Mouse (Mus musculus) hindbrain, embryonic 15.5 days (tissue): Measurements from ENCODE around the gene Acox2. TPM values are rescaled to one million over a fixed set of nuclear protein-coding genes. Genes with fewer than 3 reads are reported as not detected.
A peak's percentile ranks its signal among the peaks of the same experiment; 100 is the strongest.

ENCODE experiments used
- ATAC-seq: fragments of 200-750 bp; cut with Nextera tagmentation; 2 replicates; pipeline ENCODE4 v1.8.0; 2017; ENCODE audit warnings: low read depth, moderate number of reproducible peaks, moderate TSS enrichment; ENCODE audit not compliant: low FRiP score
- H3K27ac ChIP-seq: fragments of 300-500 bp; sonication (generic); replicated peaks from 2 replicates; pipeline ENCODE4 v1.5.1; 2015; ENCODE audit warnings: mild to moderate bottlenecking, inconsistent platforms
- H3K27me3 ChIP-seq: fragments of 300-500 bp; sonication (generic); 2 replicates; pipeline ENCODE4 v1.6.1; 2015; ENCODE audit warnings: control low read depth, inconsistent platforms
- H3K36me3 ChIP-seq: fragments of 300-500 bp; sonication (generic); 2 replicates; pipeline ENCODE4 v1.6.1; 2015; ENCODE audit warnings: control low read depth, inconsistent platforms
- H3K4me1 ChIP-seq: fragments of 300-500 bp; sonication (generic); replicated peaks from 2 replicates; pipeline ENCODE4 v1.6.1; 2015; ENCODE audit warnings: control low read depth, inconsistent platforms
- H3K4me2 ChIP-seq: fragments of 300-500 bp; sonication (generic); 2 replicates; pipeline ENCODE4 v1.6.1; 2015; ENCODE audit warnings: moderate library complexity, mild to moderate bottlenecking, inconsistent platforms
- H3K4me3 ChIP-seq: fragments of 300-500 bp; sonication (generic); 2 replicates; pipeline ENCODE4 v1.5.1; 2015; ENCODE audit warnings: mild to moderate bottlenecking, inconsistent platforms
- H3K9ac ChIP-seq: fragments of 300-500 bp; sonication (generic); 2 replicates; pipeline ENCODE4 v1.6.1; 2015; ENCODE audit warnings: inconsistent platforms
- H3K9me3 ChIP-seq: fragments of 300-500 bp; sonication (generic); 2 replicates; pipeline ENCODE4 v1.6.1; 2016; ENCODE audit warnings: control low read depth, inconsistent platforms
- WGBS: fragments of 180-500 bp; shearing (Covaris S2); methylation state at CpG from one replicate; pipeline ENCODE4 v1.1.7; 2015; 5-methylcytosine and 5-hydroxymethylcytosine counted together
- polyA plus RNA-seq: library from polyadenylated mRNA; unstranded; fragments of >200 nt; fragmentation: Nextera tagmentation; extraction: Ambion mirVana; gene quantifications from 2 replicates; pipeline ENCODE4 v1.2.1, GENCODE M21; 2015

Acox2 gene
- polyA plus RNA-seq, 1 experiment from 2014 or later, result 0.13 TPM

DNA sequence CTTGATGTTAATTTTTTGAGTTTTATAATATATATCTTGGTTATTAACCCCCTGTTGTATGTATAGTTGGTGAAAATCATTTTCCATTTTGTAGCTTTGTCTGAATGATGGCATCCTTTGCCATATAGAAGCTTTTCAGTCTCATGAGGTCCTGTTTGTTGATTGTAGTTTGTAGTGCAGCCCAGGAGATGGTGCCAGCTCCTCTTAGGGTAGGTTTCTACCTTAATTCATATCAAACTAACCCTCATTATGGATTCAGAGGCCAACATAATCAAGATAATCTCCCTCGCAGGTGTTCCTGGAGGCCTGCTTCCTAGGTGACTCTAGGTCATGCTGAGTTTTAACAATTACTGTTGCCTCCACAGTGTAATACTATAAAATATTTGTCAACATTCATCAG is 3.1 kb upstream of the Acox2 start:
- no peak overlapping the region for H3K27ac ChIP-seq
- H3K9ac ChIP-seq, result no peak overlapping the region
- no peaks in the 10 kb centered on the region for H3K27me3 ChIP-seq
- no peak overlapping the region for H3K4me3 ChIP-seq
- no peak for ATAC-seq
- no peak overlapping the region for H3K4me2 ChIP-seq
- 0 out of 2 replicates have a peak, but pooled peaks cover 3% of the 10 kb centered on the region for H3K9me3 ChIP-seq
- 53% methylated on average over 1 of the region's 1 CpGs for WGBS
- no peaks in the 10 kb centered on the region for H3K4me1 ChIP-seq
- H3K36me3 ChIP-seq, result no peaks in the 10 kb centered on the region

- H3K9ac ChIP-seq, result no peak overlapping the region
- 83% methylated on average over 5 of the region's 5 CpGs for WGBS
- no peak for ATAC-seq
- no peaks in the 10 kb centered on the region for H3K4me1 ChIP-seq
- no peak overlapping the region for H3K4me3 ChIP-seq
- H3K36me3 ChIP-seq, result no peaks in the 10 kb centered on the region
- no peak overlapping the region for H3K4me2 ChIP-seq
- H3K9me3 ChIP-seq, result no peaks in the 10 kb centered on the region
- no peaks in the 10 kb centered on the region for H3K27me3 ChIP-seq
- no peak overlapping the region for H3K27ac ChIP-seq
These were observed 1.1 kb upstream of the Acox2 start for GRCm38 (mm10) chr14:8260214-8260613.

- H3K27ac ChIP-seq, result no peak overlapping the region
- 76% methylated on average over 3 of the region's 3 CpGs for WGBS
These were observed 401 bp downstream of the Acox2 start for GRCm38 (mm10) chr14:8258752-8259151.

GRCm38 (mm10) chr14:8258335-8258627 is 872 bp downstream of the Acox2 start:
- ATAC-seq, result no peak
- Histone ChIP-seq H3K4me3 (no peak overlapping the region), H3K27me3 (no peaks in the 10 kb centered on the region), H3K9ac (no peak overlapping the region), H3K4me1 (no peaks in the 10 kb centered on the region), H3K27ac (no peak overlapping the region), H3K4me2 (no peak overlapping the region), H3K36me3 (no peaks in the 10 kb centered on the region), H3K9me3 (no peaks in the 10 kb centered on the region)
- 48% methylated on average over 3 of the region's 3 CpGs for WGBS

More at GRCm38 (mm10) chr14:8258752-8259151, 401 bp downstream of the Acox2 start:
- ATAC-seq, result no peak
- no peak overlapping the region for H3K4me3 ChIP-seq
- no peak overlapping the region for H3K4me2 ChIP-seq
- no peaks in the 10 kb centered on the region for H3K4me1 ChIP-seq
- no peak overlapping the region for H3K9ac ChIP-seq
- H3K27me3 ChIP-seq, result no peaks in the 10 kb centered on the region
- no peaks in the 10 kb centered on the region for H3K9me3 ChIP-seq
- no peaks in the 10 kb centered on the region for H3K36me3 ChIP-seq

GRCm38 (mm10) chr14:8257521-8258334 is 1.4 kb downstream of the Acox2 start:
- no peak for ATAC-seq
- no peak overlapping the region for H3K9ac ChIP-seq
- H3K4me2 ChIP-seq, result no peak overlapping the region
- H3K4me3 ChIP-seq, result no peak overlapping the region
- H3K4me1 ChIP-seq, result no peaks in the 10 kb centered on the region
- no peaks in the 10 kb centered on the region for H3K27me3 ChIP-seq
- 51% methylated on average over 7 of the region's 7 CpGs for WGBS
- no peak overlapping the region for H3K27ac ChIP-seq
- H3K9me3 ChIP-seq, result no peaks in the 10 kb centered on the region
- H3K36me3 ChIP-seq, result no peaks in the 10 kb centered on the region

DNA sequence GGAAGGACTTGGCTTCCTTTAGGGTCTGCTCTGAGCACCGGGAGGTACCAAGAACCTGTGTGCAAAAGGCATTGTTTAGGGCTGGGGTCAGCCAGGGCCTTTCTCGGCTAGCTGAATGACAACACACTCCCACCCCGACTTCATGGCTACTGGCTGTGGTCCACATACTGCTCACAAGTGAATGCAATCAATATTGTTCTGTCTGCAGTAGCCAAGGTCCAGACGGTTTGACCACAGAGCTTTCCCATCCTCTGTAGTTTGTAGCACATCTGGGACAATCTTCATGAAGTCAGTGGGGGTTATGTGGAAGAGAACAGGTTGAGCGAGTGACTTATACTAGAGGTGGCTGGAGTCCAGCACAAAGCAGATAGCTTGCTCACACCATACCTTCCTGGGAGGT is 2.3 kb downstream of the Acox2 start:
- Histone ChIP-seq H3K27me3 (no peaks in the 10 kb centered on the region), H3K27ac (no peak overlapping the region), H3K9me3 (no peaks in the 10 kb centered on the region), H3K4me2 (no peak overlapping the region), H3K4me3 (no peak overlapping the region), H3K36me3 (no peaks in the 10 kb centered on the region), H3K9ac (no peak overlapping the region), H3K4me1 (no peaks in the 10 kb centered on the region)
- 83% methylated on average over 5 of the region's 5 CpGs for WGBS
- no peak for ATAC-seq

DNA sequence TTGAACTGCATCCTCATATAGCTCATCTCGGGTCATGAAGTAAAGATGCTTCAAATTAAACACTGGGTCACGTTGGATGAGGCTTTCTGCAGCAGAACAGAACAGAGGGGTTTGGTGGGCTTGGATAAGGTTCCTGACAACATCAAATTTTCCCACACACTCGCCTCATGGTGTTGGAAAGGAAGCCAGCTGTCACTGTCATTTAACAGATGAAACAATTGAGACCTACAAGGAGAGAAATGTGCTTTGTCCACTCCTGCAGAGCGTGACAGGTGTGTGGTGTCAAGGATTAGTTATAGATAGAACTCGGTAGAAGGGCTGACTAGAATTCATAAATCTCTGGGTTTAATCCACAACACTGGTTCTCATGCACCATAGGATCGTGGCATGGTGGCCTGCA is 3.1 kb downstream of the Acox2 start:
- Histone ChIP-seq H3K4me3 (no peak overlapping the region), H3K4me2 (no peak overlapping the region), H3K27me3 (no peaks in the 10 kb centered on the region), H3K9me3 (no peaks in the 10 kb centered on the region), H3K4me1 (no peaks in the 10 kb centered on the region), H3K9ac (no peak overlapping the region), H3K36me3 (no peaks in the 10 kb centered on the region), H3K27ac (no peak overlapping the region)
- WGBS, result 74% methylated on average over 6 of the region's 6 CpGs
- ATAC-seq, result no peak

GRCm38 (mm10) chr14:8255076-8255729 is 4.0 kb downstream of the Acox2 start:
- no peak overlapping the region for H3K4me3 ChIP-seq
- H3K9ac ChIP-seq, result no peak overlapping the region
- H3K27me3 ChIP-seq, result no peaks in the 10 kb centered on the region
- no peaks in the 10 kb centered on the region for H3K4me1 ChIP-seq
- no peaks in the 10 kb centered on the region for H3K36me3 ChIP-seq
- H3K27ac ChIP-seq, result no peak overlapping the region
- no peak overlapping the region for H3K4me2 ChIP-seq
- H3K9me3 ChIP-seq, result no peaks in the 10 kb centered on the region
- ATAC-seq, result no peak
- WGBS, result 76% methylated on average over 7 of the region's 7 CpGs

GRCm38 (mm10) chr14:8251330-8251885 is 7.7 kb downstream of the Acox2 start:
- peak; percentile 65 for ATAC-seq
- no peaks in the 10 kb centered on the region for H3K36me3 ChIP-seq
- H3K4me1 ChIP-seq, result no peaks in the 10 kb centered on the region
- no peak overlapping the region for H3K4me2 ChIP-seq
- no peak overlapping the region for H3K27ac ChIP-seq
- no peaks in the 10 kb centered on the region for H3K9me3 ChIP-seq
- no peaks in the 10 kb centered on the region for H3K27me3 ChIP-seq
- 84% methylated on average over 8 of the region's 8 CpGs for WGBS
- H3K9ac ChIP-seq, result no peak overlapping the region
- H3K4me3 ChIP-seq, result no peak overlapping the region

GRCm38 (mm10) chr14:8250141-8250871 is 8.8 kb downstream of the Acox2 start:
- H3K27me3 ChIP-seq, result no peaks in the 10 kb centered on the region
- no peak for ATAC-seq
- no peak overlapping the region for H3K27ac ChIP-seq
- H3K9ac ChIP-seq, result no peak overlapping the region
- no peak overlapping the region for H3K4me3 ChIP-seq
- no peaks in the 10 kb centered on the region for H3K36me3 ChIP-seq
- no peaks in the 10 kb centered on the region for H3K4me1 ChIP-seq
- H3K9me3 ChIP-seq, result no peaks in the 10 kb centered on the region
- no peak overlapping the region for H3K4me2 ChIP-seq
- 93% methylated on average over 9 of the region's 9 CpGs for WGBS

DNA sequence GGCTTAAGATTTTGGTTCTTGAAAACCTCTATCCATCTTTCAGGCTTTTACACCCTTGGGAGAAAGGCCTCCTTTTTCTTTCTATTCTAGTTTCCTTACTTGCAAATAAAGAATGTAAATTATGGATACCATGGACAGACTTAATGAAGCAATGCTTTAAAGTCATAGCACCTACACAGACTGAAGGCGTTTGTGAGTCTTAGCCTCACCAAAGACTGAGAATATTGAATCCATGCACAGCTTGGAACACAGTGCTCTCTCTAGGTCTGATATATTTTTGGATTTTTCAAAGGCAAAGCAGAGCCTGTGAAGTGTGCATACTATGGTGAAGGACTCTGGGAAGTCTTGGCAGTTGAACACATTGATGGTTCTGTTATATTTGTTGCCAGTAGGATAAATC is 9.9 kb downstream of the Acox2 start:
- Histone ChIP-seq H3K4me1 (no peaks in the 10 kb centered on the region), H3K4me3 (no peak overlapping the region), H3K4me2 (no peak overlapping the region), H3K27me3 (no peaks in the 10 kb centered on the region), H3K9ac (no peak overlapping the region), H3K27ac (no peak overlapping the region), H3K9me3 (no peaks in the 10 kb centered on the region), H3K36me3 (no peaks in the 10 kb centered on the region)
- WGBS, result 88% methylated on average over 1 of the region's 1 CpGs
- ATAC-seq, result no peak

DNA sequence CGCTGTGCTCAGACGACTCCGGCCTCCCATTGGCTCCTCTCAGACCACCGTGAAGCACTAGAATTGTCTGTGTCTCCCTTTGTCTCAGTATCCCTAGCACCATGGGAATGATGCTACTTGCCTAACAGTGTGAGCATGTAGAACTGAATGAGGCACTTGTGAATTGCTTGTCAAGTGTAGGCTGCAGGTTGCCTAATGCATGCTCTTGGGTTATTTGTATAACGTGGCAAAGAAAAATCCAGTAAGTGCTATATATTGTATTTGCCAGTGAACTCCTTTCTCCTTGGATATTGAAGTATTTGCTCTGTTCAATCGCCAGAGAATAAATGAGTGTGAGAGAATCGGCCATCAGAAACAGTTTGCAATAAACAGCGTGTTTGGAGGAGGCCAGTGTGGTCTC is 12.3 kb downstream of the Acox2 start:
- H3K9ac ChIP-seq, result no peak overlapping the region
- H3K4me2 ChIP-seq, result no peak overlapping the region
- H3K36me3 ChIP-seq, result no peaks in the 10 kb centered on the region
- ATAC-seq, result no peak
- no peak overlapping the region for H3K27ac ChIP-seq
- no peak overlapping the region for H3K4me3 ChIP-seq
- WGBS, result 82% methylated on average over 8 of the region's 8 CpGs
- H3K27me3 ChIP-seq, result no peaks in the 10 kb centered on the region
- no peaks in the 10 kb centered on the region for H3K9me3 ChIP-seq
- no peaks in the 10 kb centered on the region for H3K4me1 ChIP-seq
